Mouse (Mus musculus) embryo, embryonic 11 days (tissue): ENCODE measurements at regions not wholly inside any gene's neighbourhood (a gene's known extent, or its start where the extent isn't known, plus 50 kb on each side); places are given as distances from the start of the nearest gene placed in this dataset.

Experiments
- DNase-seq: peaks from one replicate; pipeline ENCODE4 v3.0.0-alpha.2; 2015

DNA sequence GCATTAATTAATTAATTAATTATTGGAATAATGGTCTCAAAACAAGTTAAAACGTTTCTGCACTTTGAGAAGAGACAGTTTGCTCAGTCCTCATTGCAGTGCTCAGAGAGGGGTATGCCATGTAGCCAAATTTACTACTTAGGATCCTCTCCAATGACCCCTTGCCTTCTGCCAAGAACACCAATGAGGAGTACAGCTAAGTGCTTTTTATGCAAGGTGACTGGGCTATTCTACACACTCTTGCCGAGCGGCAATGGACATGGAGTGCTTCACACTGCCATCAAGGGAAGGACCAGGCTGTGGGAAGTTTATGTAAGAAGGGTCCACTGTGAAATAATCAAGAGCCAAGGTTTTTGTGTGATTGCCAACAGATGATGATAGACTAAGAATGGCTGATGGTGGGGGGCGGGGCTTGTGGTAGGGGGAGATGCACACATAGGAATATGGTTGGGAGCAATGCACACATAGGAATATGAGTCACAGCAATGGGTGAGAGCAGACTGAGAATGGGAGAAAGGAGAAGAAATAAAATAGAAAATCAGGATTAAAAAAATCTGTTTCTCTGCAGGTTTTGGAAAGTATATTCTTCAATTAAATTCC is 70.9 kb upstream of the Adgrl4 start:
- no peak for DNase-seq

DNA sequence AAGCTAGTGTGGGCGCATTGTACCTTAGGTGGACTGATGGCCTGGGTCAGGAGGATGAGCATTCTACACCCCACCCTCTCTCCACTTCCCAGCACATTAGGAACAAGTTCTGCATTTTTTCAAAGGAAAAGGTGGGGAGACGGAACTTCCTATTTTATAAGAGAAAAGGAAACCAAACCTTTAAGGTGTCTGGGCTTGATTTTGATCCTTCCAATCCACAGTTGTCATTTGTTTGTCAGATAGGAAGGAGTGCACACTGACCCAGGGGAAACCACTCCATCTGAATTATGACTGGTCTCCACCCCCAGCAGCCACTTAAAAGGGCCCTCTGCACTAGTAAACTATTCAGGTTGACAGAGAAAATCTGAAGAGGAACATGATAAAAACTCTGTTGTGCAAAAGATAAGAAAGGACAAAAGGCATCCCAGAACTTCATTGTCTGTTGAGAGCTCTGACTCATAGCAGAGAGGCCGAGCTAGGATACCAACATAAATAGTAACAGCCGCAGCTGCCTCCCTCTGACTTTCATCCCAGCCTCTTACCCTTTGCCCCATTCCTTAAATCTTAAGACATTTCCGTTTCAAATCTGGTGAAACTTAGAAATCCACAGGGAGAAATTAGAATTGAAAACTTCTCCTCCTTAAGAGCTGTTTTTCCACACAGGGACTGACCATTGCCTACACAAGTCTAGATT is 54.2 kb upstream of the Adgrl4 start:
- no peak for DNase-seq

DNA sequence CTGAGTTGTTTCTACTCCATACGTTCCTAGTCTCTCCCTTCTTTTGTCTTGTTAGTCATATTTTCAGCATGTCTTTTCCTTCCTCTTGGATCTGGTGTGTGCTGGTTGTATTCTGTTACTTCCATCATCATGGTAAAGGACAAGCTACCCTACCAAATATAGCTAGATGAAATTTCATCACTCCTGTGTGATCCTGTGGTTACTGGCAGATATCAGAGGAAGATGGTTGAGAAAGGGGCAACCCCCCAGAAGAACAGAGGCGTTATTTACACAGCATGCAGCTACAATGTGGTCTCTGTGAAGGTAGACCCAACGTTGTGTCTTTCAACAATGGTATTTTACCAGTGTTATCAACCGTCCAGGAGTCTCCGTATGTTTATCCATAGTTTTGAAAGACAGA is 52.8 kb upstream of the Adgrl4 start:
- no peak for DNase-seq

DNA sequence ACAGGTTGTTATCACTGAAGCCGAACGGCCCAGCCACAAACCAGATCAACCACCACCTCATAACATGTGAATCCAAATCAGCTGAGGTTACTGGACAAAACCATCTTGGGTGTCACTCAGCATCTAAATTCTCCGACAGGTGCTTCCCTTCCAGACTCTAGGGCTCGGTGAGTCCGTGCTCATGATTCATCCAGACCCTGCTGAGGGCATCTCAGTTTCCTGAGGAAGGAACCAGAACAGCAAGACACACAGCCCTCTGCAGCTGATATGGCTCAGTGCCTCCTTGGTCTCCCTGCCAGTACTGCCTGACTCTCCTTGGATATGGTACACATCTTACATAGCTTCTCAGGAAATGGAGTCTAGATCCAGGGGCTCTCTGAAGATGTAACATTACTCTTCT is 51.6 kb upstream of the Adgrl4 start:
- DNase-seq: no peak
